Comparison of ENCODE assay signal across 18 mouse cellular contexts in genomic region chr16:68017672-68018071, GRCm38 (mm10).
DNase-seq lines count a peak whose midpoint lies in the region; ATAC-seq lines count a peak whose summit lies in the region.
"Had no signal": no experiment of that assay in that cellular context is flagged by ENCODE, and none has a peak within 500 bp of the region (broad histone marks: within the 10 kb centered on the region; RNA-seq: fewer than 3 reads in every experiment).

No protein-coding gene starts in this region.

- no peaks in the 10 kb centered on the region for H3K9me3 ChIP-seq in embryonic facial prominence, embryonic 14.5 days (ENCODE audit: control insufficient read depth, low read length)
- H3K9me3 ChIP-seq: forebrain, embryonic 10.5 days; hindbrain, embryonic 15.5 days; lung, embryonic 15.5 days; neural tube, embryonic 13.5 days had no signal

- no peaks in the 10 kb centered on the region for H3K27me3 ChIP-seq in embryonic facial prominence, embryonic 14.5 days (replicated peaks; ENCODE audit: control insufficient read depth, insufficient read depth, low read length)
- H3K27me3 ChIP-seq: hindbrain, embryonic 15.5 days; lung, embryonic 15.5 days; neural tube, embryonic 13.5 days had no signal

- no peak overlapping the region for H3K4me3 ChIP-seq in embryonic facial prominence, embryonic 14.5 days (ENCODE audit: low read depth, low read length)
- H3K4me3 ChIP-seq: forebrain, embryonic 10.5 days; hindbrain, embryonic 15.5 days; lung, embryonic 15.5 days; neural tube, embryonic 13.5 days had no signal

- peak; percentile 1 for DNase-seq in adrenal gland, postnatal 10 days
- DNase-seq in adrenal gland, adult (ENCODE audit: inconsistent age in 2 of 2, low spot score in 1 of 2), result no peak
- DNase-seq in left cerebral cortex, postnatal 4 days, result peak; percentile 2
- no peak for DNase-seq in left cerebral cortex, postnatal 25 days (ENCODE audit: low spot score in 2 of 2)
- peak; percentile 1 for DNase-seq in NIH3T3 (ENCODE audit: low read depth)
- DNase-seq in embryonic facial prominence, embryonic 14.5 days (ENCODE audit: low spot score), result peak; percentile 1
- DNase-seq in cerebellum, adult 9-10 months, result no peak
- DNase-seq: adrenal gland, postnatal 14 days; cerebellum, adult 2 months; kidney, adult 9 months; liver; right cerebral cortex, postnatal 4 days had no signal

- H3K27ac ChIP-seq in embryonic facial prominence, embryonic 14.5 days (replicated peaks; ENCODE audit: low read depth, low read length), result no peak overlapping the region
- H3K27ac ChIP-seq: forebrain, embryonic 10.5 days; hindbrain, embryonic 15.5 days; lung, embryonic 15.5 days; neural tube, embryonic 13.5 days had no signal

- ATAC-seq in embryonic facial prominence, embryonic 14.5 days (ENCODE audit: low read depth), result no peak
- ATAC-seq in CD4-positive, CD25-positive, alpha-beta regulatory T cell, adult 4 months, result no peak

- H3K4me2 ChIP-seq in embryonic facial prominence, embryonic 14.5 days (ENCODE audit: low read depth, low read length), result no peak overlapping the region
- H3K4me2 ChIP-seq: heart, embryonic 11.5 days; hindbrain, embryonic 15.5 days; lung, embryonic 15.5 days; neural tube, embryonic 13.5 days had no signal

- H3K36me3 ChIP-seq in embryonic facial prominence, embryonic 14.5 days (ENCODE audit: control insufficient read depth, insufficient read depth, low read length), result no peaks in the 10 kb centered on the region
- H3K36me3 ChIP-seq: forebrain, embryonic 10.5 days; hindbrain, embryonic 15.5 days; lung, embryonic 15.5 days; neural tube, embryonic 13.5 days had no signal

- intact Hi-C loops in left cerebral cortex, postnatal 4 days (cut with DNase I), result no loop called here
- intact Hi-C loops in left cerebral cortex, postnatal 25 days (cut with DNase I), result no loop called here

- 65% methylated on average over 4 of the region's 4 CpGs for WGBS in embryonic facial prominence, embryonic 14.5 days

- H3K4me1 ChIP-seq in embryonic facial prominence, embryonic 14.5 days (ENCODE audit: control insufficient read depth, insufficient read depth, low read length), result no peaks in the 10 kb centered on the region
- H3K4me1 ChIP-seq: forebrain, embryonic 10.5 days; hindbrain, embryonic 15.5 days; lung, embryonic 15.5 days; neural tube, embryonic 13.5 days had no signal

- no peak overlapping the region for H3K9ac ChIP-seq in embryonic facial prominence, embryonic 14.5 days (ENCODE audit: low read depth, low read length)
- H3K9ac ChIP-seq: hindbrain, embryonic 15.5 days; lung, embryonic 15.5 days; neural tube, embryonic 13.5 days had no signal

Comparison
In these comparisons a context has a peak if more than half of its experiments do, and no peak if none do; other contexts are left out.
1. DNase-seq: peak in adrenal gland, postnatal 10 days (single experiment), left cerebral cortex, postnatal 4 days (single experiment), NIH3T3 (single experiment) and embryonic facial prominence, embryonic 14.5 days (single experiment); none in adrenal gland, adult (0 of 2), left cerebral cortex, postnatal 25 days (0 of 2) and cerebellum, adult 9-10 months (single experiment).